Mouse (Mus musculus) macrophage (primary cell): Measurements from ENCODE around the gene Ocrl. TPM values are rescaled to one million over a fixed set of nuclear protein-coding genes. Genes with fewer than 3 reads are reported as not detected.

ENCODE experiments used
- H3K27ac ChIP-seq: fragments of 350-480 bp; formaldehyde crosslinking; 2 replicates; pipeline ENCODE4 v1.9.0; 2021
- H3K36me3 ChIP-seq: fragments of 350-480 bp; formaldehyde crosslinking; 2 replicates; pipeline ENCODE4 v1.9.0; 2021; ENCODE audit errors: inconsistent target
- H3K4me3 ChIP-seq: fragments of 350-480 bp; formaldehyde crosslinking; 2 replicates; pipeline ENCODE4 v1.9.0; 2021; ENCODE audit errors: inconsistent target
- H3K79me2 ChIP-seq: fragments of 350-480 bp; formaldehyde crosslinking; 2 replicates; pipeline ENCODE4 v1.9.0; 2021; ENCODE audit errors: inconsistent target
- WGBS: methylation state at CpG from one replicate; pipeline ENCODE4 v1.1.7; 2026; ENCODE audit warnings: inconsistent platforms; ENCODE audit not compliant: missing documents; 5-methylcytosine and 5-hydroxymethylcytosine counted together
- polyA plus RNA-seq: library from polyadenylated mRNA; stranded (reverse); fragments of 250-400 nt; gene quantifications from 3 replicates; pipeline ENCODE4 v1.2.4, GENCODE M21; 2018; ENCODE audit warnings: inconsistent platforms
- total RNA-seq, 78 experiments: library from RNA; depleted of rRNA; stranded (reverse); fragments of 250-400 nt; gene quantifications; 1 replicate in 9 of 78; 2 replicates in 24 of 78; 3 replicates in 43 of 78; 4 replicates in 2 of 78; pipeline ENCODE4 v1.2.4; 2018; ENCODE audit warnings: inconsistent platforms in 56 of 78

Gene Ocrl
- 100 to 1,000 TPM in 20 of 26 experiments, 10 to 100 TPM in 6; 77.2 to 180 (median 130) TPM for total RNA-seq (2018; cell fraction: chromatin; rRNA removed)
- 10 to 100 TPM; 14.8 to 29.1 (median 19.2) TPM for total RNA-seq (2018; cell fraction: cytosol; rRNA removed)
- total RNA-seq (2018; cell fraction: nucleus; rRNA removed): 100 to 1,000 TPM in 4 of 26 experiments, 10 to 100 TPM in 22; 44.2 to 115 (median 76.5) TPM
- 19.0 to 21.6 TPM (median 20.6 TPM) in 3 replicates for polyA plus RNA-seq

- Histone ChIP-seq H3K4me3 (peak within 1 kb of the TSS; percentile 46), H3K36me3 (no peaks in the 10 kb centered on the region), H3K79me2 (no peaks in the 10 kb centered on the region; the same call in 1 of the 2 replicates), H3K27ac (peak within 1 kb of the TSS; percentile 41)
- 16% methylated on average over 14 of the region's 35 CpGs for WGBS
Observed at GRCm38 (mm10) chrX:47912306-47912792, at the start of gene Ocrl. Gene Ocrl, plus strand, starts transcription at chrX:47912387.

GRCm38 (mm10) chrX:47880052-47880451 is 32.1 kb upstream of the Ocrl start:
- H3K4me3 ChIP-seq: no peak overlapping the region
- H3K79me2 ChIP-seq: no peaks in the 10 kb centered on the region
- WGBS: 53% methylated on average over 2 of the region's 2 CpGs
- H3K27ac ChIP-seq: no peak overlapping the region
- H3K36me3 ChIP-seq: no peaks in the 10 kb centered on the region

GRCm38 (mm10) chrX:47882813-47883212 is 29.4 kb upstream of the Ocrl start:
- WGBS: 83% methylated on average over 6 of the region's 6 CpGs
- H3K36me3 ChIP-seq: no peaks in the 10 kb centered on the region
- H3K27ac ChIP-seq: no peak overlapping the region
- no peak overlapping the region for H3K4me3 ChIP-seq
- H3K79me2 ChIP-seq: no peaks in the 10 kb centered on the region

GRCm38 (mm10) chrX:47887401-47887800 is 24.8 kb upstream of the Ocrl start:
- H3K4me3 ChIP-seq: no peak overlapping the region
- WGBS: 42% methylated on average over 2 of the region's 2 CpGs
- no peak overlapping the region for H3K27ac ChIP-seq
- no peaks in the 10 kb centered on the region for H3K36me3 ChIP-seq
- H3K79me2 ChIP-seq: no peaks in the 10 kb centered on the region

GRCm38 (mm10) chrX:47891243-47891906 is 20.8 kb upstream of the Ocrl start:
- no peak overlapping the region for H3K4me3 ChIP-seq
- H3K79me2 ChIP-seq: no peaks in the 10 kb centered on the region
- WGBS: 37% methylated on average over 7 of the region's 12 CpGs
- H3K27ac ChIP-seq: no peak overlapping the region
- H3K36me3 ChIP-seq: no peaks in the 10 kb centered on the region

- WGBS: 32% methylated on average over 18 of the region's 36 CpGs
- Histone ChIP-seq H3K4me3 (peak overlapping the region; percentile 4; the same call in 1 of the 2 replicates), H3K79me2 (no peaks in the 10 kb centered on the region), H3K36me3 (no peaks in the 10 kb centered on the region), H3K27ac (no peak overlapping the region)
Observed at GRCm38 (mm10) chrX:47891907-47892430, 20.2 kb upstream of the Ocrl start.

- H3K4me3 ChIP-seq: peak within 1 kb of the TSS; percentile 4; the same call in 1 of the 2 replicates
- no peaks in the 10 kb centered on the region for H3K36me3 ChIP-seq
- no peak within 1 kb of the TSS for H3K27ac ChIP-seq
- WGBS: 30% methylated on average over 6 of the region's 17 CpGs
- no peaks in the 10 kb centered on the region for H3K79me2 ChIP-seq
Observed at GRCm38 (mm10) chrX:47892431-47893024, 19.7 kb upstream of the Ocrl start, which contains the start of gene Smarca1. Gene Smarca1, minus strand, starts transcription at chrX:47892974.

GRCm38 (mm10) chrX:47912904-47913542 is 836 bp downstream of the Ocrl start:
- 25% methylated on average over 8 of the region's 8 CpGs for WGBS
- Histone ChIP-seq H3K36me3 (no peaks in the 10 kb centered on the region), H3K27ac (peak overlapping the region; percentile 41), H3K79me2 (no peaks in the 10 kb centered on the region; the same call in 1 of the 2 replicates), H3K4me3 (peak overlapping the region; percentile 46)

GRCm38 (mm10) chrX:47913543-47913938 is 1.4 kb downstream of the Ocrl start:
- WGBS: 44% methylated on average over 7 of the region's 7 CpGs
- Histone ChIP-seq H3K4me3 (peak overlapping the region; percentile 46), H3K79me2 (no peaks in the 10 kb centered on the region; the same call in 1 of the 2 replicates), H3K36me3 (no peaks in the 10 kb centered on the region), H3K27ac (no peak overlapping the region)

- no peaks in the 10 kb centered on the region for H3K36me3 ChIP-seq
- H3K4me3 ChIP-seq: no peak overlapping the region
- no peaks in the 10 kb centered on the region; the same call in 1 of the 2 replicates for H3K79me2 ChIP-seq
- 80% methylated on average over 1 of the region's 1 CpGs for WGBS
- H3K27ac ChIP-seq: no peak overlapping the region
Observed at GRCm38 (mm10) chrX:47916831-47917230, 4.6 kb downstream of the Ocrl start.

GRCm38 (mm10) chrX:47920541-47920940 is 8.4 kb downstream of the Ocrl start:
- H3K4me3 ChIP-seq: no peak overlapping the region
- H3K79me2 ChIP-seq: no peaks in the 10 kb centered on the region
- 58% methylated on average over 5 of the region's 5 CpGs for WGBS
- H3K36me3 ChIP-seq: no peaks in the 10 kb centered on the region
- no peak overlapping the region for H3K27ac ChIP-seq

GRCm38 (mm10) chrX:47927981-47928380 is 15.8 kb downstream of the Ocrl start:
- WGBS: 22% methylated on average over 3 of the region's 3 CpGs
- Histone ChIP-seq H3K79me2 (no peaks in the 10 kb centered on the region), H3K4me3 (no peak overlapping the region), H3K36me3 (no peaks in the 10 kb centered on the region; the same call in 1 of the 2 replicates), H3K27ac (no peak overlapping the region)

GRCm38 (mm10) chrX:47930449-47930848 is 18.3 kb downstream of the Ocrl start:
- H3K36me3 ChIP-seq: peaks cover 7% of the 10 kb centered on the region; the same call in 1 of the 2 replicates
- 84% methylated on average over 3 of the region's 3 CpGs for WGBS
- no peaks in the 10 kb centered on the region for H3K79me2 ChIP-seq
- H3K4me3 ChIP-seq: no peak overlapping the region
- no peak overlapping the region for H3K27ac ChIP-seq

GRCm38 (mm10) chrX:47934352-47934751 is 22.2 kb downstream of the Ocrl start:
- 92% methylated on average over 9 of the region's 11 CpGs for WGBS
- H3K4me3 ChIP-seq: no peak overlapping the region
- no peaks in the 10 kb centered on the region for H3K79me2 ChIP-seq
- peaks cover 13% of the 10 kb centered on the region; the same call in 1 of the 2 replicates for H3K36me3 ChIP-seq
- no peak overlapping the region for H3K27ac ChIP-seq
